Mouse (Mus musculus) adipocyte (in vitro differentiated cells): ENCODE data around the gene Gm765.

Experiments used
- DNase-seq: peaks from one replicate; pipeline ENCODE4 v3.0.0-alpha.2; 2016; ENCODE audit warnings: low spot score

The Gm765 gene

DNA sequence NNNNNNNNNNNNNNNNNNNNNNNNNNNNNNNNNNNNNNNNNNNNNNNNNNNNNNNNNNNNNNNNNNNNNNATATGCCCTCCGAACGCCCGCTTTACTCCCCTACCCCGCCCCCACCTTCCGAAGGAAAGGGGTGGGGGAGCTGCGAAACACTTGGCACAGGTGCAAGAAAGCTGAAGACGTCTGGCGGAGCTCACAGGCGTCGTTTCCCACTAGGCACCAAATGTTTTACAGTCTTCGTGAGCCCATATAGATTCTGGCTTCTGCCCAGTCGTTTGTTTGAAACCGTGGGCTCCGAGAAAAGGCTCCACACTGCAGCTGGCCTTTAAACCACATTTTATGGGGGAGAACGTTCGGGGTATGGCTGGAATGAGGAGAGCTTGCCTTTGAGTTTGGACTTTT lies 120.6 kb downstream of the Gm765 start:
- DNase-seq: no peak

DNA sequence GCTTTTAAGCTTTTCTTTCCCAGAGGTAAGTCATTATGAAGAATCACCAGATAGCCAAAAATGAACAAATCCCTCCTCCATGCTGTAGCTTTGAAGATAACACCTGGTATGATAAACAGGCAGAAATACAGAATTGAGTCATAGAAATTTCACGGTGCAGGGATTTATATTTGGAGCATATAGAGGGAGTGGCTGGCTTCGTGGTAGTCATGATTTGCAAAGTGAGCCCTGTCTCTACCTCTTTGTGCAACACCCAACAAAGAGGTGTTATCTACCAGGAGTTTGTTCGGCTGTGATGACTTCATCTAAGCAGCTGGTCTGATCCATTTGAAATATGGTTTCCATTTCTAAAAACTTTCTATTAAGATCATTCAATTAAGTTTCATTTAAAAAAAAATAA lies 130.3 kb downstream of the Gm765 start:
- DNase-seq: no peak

DNA sequence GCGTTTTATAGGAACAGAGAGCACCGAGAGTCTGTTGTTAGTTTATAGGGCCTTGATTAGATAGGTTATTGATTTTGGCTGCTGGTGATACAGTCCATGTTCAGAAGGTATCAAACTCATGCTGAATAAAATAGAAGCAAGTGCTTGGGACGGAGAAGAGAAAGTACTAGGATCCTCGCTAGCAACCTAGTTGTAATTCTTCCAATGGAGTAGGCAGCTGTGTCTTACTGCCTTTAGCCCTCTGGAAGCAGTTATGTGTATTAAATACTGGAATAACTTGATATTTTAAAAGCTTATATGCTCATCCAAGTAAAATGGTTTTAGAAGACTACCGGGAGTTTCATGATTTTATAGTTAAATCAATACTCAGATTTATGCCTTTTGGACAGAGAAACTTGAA lies 132.3 kb downstream of the Gm765 start:
- DNase-seq: no peak

DNA sequence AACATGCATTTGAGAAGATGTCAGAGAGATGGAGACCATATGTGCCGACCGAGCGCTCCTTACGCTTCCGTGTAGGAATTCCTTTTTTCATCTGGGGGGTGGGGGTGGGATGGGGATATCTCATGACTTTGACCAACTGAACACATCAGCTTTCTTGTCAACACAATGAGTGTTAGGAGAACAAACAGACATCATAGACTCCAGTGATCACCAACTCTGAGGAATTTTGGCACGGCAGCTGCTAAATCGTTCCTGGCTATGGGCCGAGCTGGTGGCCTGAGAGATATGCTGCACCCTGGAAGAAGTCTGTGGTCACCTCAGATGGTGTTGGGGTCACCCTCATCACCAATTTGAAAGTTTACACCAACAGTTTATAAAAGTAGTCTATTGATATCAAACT lies 134.5 kb downstream of the Gm765 start:
- no peak for DNase-seq

DNA sequence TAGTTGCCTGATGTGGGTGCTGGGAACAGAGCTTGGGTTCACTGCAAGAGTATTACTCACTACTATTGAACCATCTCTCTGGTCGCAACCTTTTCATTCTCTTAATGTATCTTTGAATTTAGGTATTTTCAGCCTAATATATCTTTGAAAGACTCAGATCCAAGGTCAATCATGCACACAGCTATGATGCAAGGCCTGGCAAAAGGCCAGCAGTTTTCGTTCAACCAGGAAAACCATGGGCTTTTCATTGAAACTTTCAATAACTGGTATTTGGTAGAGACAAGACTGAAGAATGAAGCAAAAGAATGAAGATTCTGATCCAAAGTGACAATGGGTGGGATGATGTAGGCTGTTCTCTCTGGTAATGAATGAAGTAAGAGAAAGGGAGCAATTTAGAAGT lies 143.8 kb downstream of the Gm765 start:
- peak; percentile 10 for DNase-seq

DNA sequence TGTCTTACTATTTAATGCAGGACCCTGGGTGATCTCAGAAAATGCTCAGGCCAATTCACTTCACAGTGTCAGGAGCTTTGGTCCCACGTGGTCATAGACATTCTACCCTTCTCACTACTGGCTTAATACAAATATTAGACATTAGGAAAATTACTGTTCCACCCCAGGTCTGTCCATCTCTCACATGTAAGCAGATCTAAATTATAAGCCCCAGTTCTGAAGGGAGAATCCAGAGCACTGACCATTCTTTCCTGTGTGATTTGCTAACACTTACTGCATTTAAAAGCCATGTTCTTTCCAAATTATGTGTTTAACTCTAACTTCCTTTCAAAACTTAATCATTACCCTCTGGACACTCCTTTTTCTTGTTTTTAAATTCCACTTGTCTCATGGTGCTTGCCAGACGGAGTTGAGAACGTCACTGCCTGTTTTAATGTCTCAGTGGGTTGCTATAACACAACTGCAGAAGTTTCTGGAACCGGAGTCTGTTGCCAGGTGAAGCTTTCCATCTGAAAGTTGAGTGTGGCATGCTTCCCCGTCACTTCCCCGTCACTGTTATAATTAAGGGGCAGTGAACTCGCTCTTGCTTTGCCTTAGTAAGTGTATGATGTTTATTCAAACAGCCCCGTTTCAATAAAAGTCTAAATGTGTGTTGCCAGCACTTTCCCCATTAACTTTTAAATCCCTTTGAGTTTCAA lies 151.7 kb downstream of the Gm765 start:
- DNase-seq: no peak
